Mouse (Mus musculus) spleen, postnatal 4 days (tissue): ENCODE measurements around the gene P3h2.

Experiments
- DNase-seq, 2 experiments: peaks; one replicate each; pipeline ENCODE4 v3.0.0; 2022; ENCODE audit warnings: low spot score in 2 of 2

Gene P3h2

GRCm38 (mm10) chr16:26070376-26070775 is 35.2 kb downstream of the P3h2 start:
- no peak for DNase-seq

- no peak for DNase-seq
Observed at GRCm38 (mm10) chr16:26065060-26065459, 40.5 kb downstream of the P3h2 start.

- DNase-seq, result no peak
Observed at GRCm38 (mm10) chr16:26060239-26061085, 45.1 kb downstream of the P3h2 start.

- no peak for DNase-seq
Observed at GRCm38 (mm10) chr16:26053631-26054030, 52.0 kb downstream of the P3h2 start.

GRCm38 (mm10) chr16:26049393-26050087 is 56.0 kb downstream of the P3h2 start:
- no peak for DNase-seq

GRCm38 (mm10) chr16:26047870-26048269 is 57.7 kb downstream of the P3h2 start:
- no peak for DNase-seq

GRCm38 (mm10) chr16:26047396-26047795 is 58.2 kb downstream of the P3h2 start:
- no peak for DNase-seq

- no peak for DNase-seq
Observed at GRCm38 (mm10) chr16:26041929-26042303, 63.7 kb downstream of the P3h2 start.

GRCm38 (mm10) chr16:26041021-26041928 is 64.3 kb downstream of the P3h2 start:
- no peak for DNase-seq

GRCm38 (mm10) chr16:26039320-26039719 is 66.3 kb downstream of the P3h2 start:
- no peak for DNase-seq

GRCm38 (mm10) chr16:26035525-26035924 is 70.1 kb downstream of the P3h2 start:
- no peak for DNase-seq

- DNase-seq, result no peak
Observed at GRCm38 (mm10) chr16:26035079-26035478, 70.5 kb downstream of the P3h2 start.

- no peak for DNase-seq
Observed at GRCm38 (mm10) chr16:26029424-26030012, 76.1 kb downstream of the P3h2 start.

- no peak for DNase-seq
Observed at GRCm38 (mm10) chr16:26026416-26026815, 79.2 kb downstream of the P3h2 start.

GRCm38 (mm10) chr16:26024543-26024942 is 81.0 kb downstream of the P3h2 start:
- no peak for DNase-seq

- no peak for DNase-seq
Observed at GRCm38 (mm10) chr16:26023352-26023751, 82.2 kb downstream of the P3h2 start.

GRCm38 (mm10) chr16:26021759-26022158 is 83.8 kb downstream of the P3h2 start:
- no peak for DNase-seq

- no peak for DNase-seq
Observed at GRCm38 (mm10) chr16:26005811-26006210, 99.8 kb downstream of the P3h2 start.

GRCm38 (mm10) chr16:26003261-26003660 is 102.3 kb downstream of the P3h2 start:
- DNase-seq, result no peak

GRCm38 (mm10) chr16:26002848-26003247 is 102.7 kb downstream of the P3h2 start:
- no peak for DNase-seq

- DNase-seq, result no peak
Observed at GRCm38 (mm10) chr16:25994605-25995004, 111.0 kb downstream of the P3h2 start.

GRCm38 (mm10) chr16:25987221-25987620 is 118.4 kb downstream of the P3h2 start:
- no peak for DNase-seq
